Mouse (Mus musculus) hindbrain, embryonic 11.5 days (tissue): ENCODE results near the gene Ddn. TPM values are rescaled to one million over a fixed set of nuclear protein-coding genes. Genes with fewer than 3 reads are reported as not detected.

Source experiments
- ATAC-seq: fragments of 200-750 bp; cut with Nextera tagmentation; 2 replicates; pipeline ENCODE4 v1.8.0; 2017; ENCODE audit warnings: mild to moderate bottlenecking, moderate TSS enrichment, moderate library complexity; ENCODE audit not compliant: low FRiP score
- DNase-seq: peaks from one replicate; pipeline ENCODE4 v3.0.0-alpha.2; 2015; ENCODE audit warnings: low spot score
- H3K27ac ChIP-seq: fragments of 300-500 bp; sonication (generic); 2 replicates; pipeline ENCODE4 v1.5.1; 2014; ENCODE audit warnings: mild to moderate bottlenecking, low read depth, low read length
- H3K27me3 ChIP-seq: fragments of 300-500 bp; sonication (generic); 2 replicates; pipeline ENCODE4 v1.6.1; 2014; ENCODE audit warnings: mild to moderate bottlenecking, low read length, moderate library complexity, mixed read lengths; ENCODE audit not compliant: control insufficient read depth, insufficient read depth
- H3K36me3 ChIP-seq: fragments of 300-500 bp; sonication (generic); 2 replicates; pipeline ENCODE4 v1.6.1; 2014; ENCODE audit warnings: mild to moderate bottlenecking, low read length, moderate library complexity, mixed read lengths; ENCODE audit not compliant: control insufficient read depth, insufficient read depth
- H3K4me1 ChIP-seq: fragments of 300-500 bp; sonication (generic); replicated peaks from 2 replicates; pipeline ENCODE4 v1.6.1; 2014; ENCODE audit warnings: low read length, mixed read lengths; ENCODE audit not compliant: control insufficient read depth, insufficient read depth
- H3K4me2 ChIP-seq: fragments of 300-500 bp; sonication (generic); replicated peaks from 2 replicates; pipeline ENCODE4 v1.6.1; 2014; ENCODE audit warnings: mild to moderate bottlenecking, low read depth, low read length
- H3K4me3 ChIP-seq: fragments of 300-500 bp; sonication (generic); 2 replicates; pipeline ENCODE4 v1.5.1; 2014; ENCODE audit warnings: low read depth, low read length
- H3K9ac ChIP-seq: fragments of 300-500 bp; sonication (generic); 2 replicates; pipeline ENCODE4 v1.6.1; 2014; ENCODE audit warnings: low read depth, low read length
- H3K9me3 ChIP-seq: fragments of 300-500 bp; sonication (generic); 2 replicates; pipeline ENCODE4 v1.6.1; 2016; ENCODE audit warnings: low read length; ENCODE audit not compliant: control insufficient read depth
- WGBS: fragments of 180-500 bp; shearing (Covaris S2); extraction: QIAGEN DNeasy Blood & Tissue Kit; methylation state at CpG from one replicate; pipeline ENCODE4 v1.1.7; 2014; 5-methylcytosine and 5-hydroxymethylcytosine counted together
- polyA plus RNA-seq: library from polyadenylated mRNA; unstranded; fragments of >200 nt; fragmentation: Nextera tagmentation; extraction: Ambion mirVana; gene quantifications from 2 replicates; pipeline ENCODE4 v1.2.1, GENCODE M21; 2014

Gene Ddn
- polyA plus RNA-seq, 1 experiment from 2014 or later = 0.60 TPM

DNA sequence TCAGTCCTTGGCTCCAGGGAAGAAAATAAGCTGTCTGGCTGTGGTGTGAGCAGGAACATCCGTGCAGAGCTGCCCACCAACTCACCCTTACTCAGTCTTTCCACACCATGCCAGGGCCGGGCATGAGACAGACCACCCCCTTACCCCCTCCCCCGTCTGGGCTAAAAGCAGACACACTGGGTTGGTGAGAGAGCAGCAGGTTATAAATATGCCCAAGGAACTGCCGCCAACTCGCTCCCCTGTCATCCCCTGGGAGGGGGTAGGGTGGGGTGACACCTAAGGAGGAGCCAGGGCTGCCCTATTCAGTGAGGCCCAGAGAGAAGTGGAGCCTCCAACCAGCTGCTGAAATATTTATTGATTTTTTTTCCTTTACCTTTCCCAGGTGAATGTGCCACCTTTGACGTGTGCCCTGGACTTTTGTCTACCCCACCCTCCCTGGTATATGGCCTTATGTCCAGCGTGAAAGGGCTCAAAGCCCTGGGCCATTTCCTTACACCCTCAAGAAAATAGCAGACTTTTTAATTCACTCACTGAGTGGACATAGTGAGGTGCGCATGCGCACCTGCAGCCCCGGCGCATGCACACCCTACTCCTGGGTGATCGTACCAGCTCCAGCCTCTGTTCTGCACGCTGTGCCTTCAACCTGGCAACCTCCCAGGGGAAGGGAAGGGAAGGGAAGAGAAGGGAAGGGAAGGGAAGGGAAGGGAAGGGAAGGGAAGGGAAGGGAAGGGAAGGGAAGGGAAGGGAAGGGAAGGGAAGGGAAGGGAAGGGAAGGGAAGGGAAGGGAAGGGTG, 12.3 kb downstream of the Ddn start:
- peaks cover 91% of the 10 kb centered on the region for H3K27me3 ChIP-seq
- no peak overlapping the region for H3K4me2 ChIP-seq
- H3K9me3 ChIP-seq = no peaks in the 10 kb centered on the region
- ATAC-seq (no peak), DNase-seq (peak; percentile 51)
- H3K9ac ChIP-seq = no peak overlapping the region
- H3K4me1 ChIP-seq = peaks cover 22% of the 10 kb centered on the region
- no peaks in the 10 kb centered on the region for H3K36me3 ChIP-seq
- H3K27ac ChIP-seq = no peak overlapping the region
- no peak overlapping the region for H3K4me3 ChIP-seq
- WGBS = 5% methylated on average over 13 of the region's 13 CpGs

DNA sequence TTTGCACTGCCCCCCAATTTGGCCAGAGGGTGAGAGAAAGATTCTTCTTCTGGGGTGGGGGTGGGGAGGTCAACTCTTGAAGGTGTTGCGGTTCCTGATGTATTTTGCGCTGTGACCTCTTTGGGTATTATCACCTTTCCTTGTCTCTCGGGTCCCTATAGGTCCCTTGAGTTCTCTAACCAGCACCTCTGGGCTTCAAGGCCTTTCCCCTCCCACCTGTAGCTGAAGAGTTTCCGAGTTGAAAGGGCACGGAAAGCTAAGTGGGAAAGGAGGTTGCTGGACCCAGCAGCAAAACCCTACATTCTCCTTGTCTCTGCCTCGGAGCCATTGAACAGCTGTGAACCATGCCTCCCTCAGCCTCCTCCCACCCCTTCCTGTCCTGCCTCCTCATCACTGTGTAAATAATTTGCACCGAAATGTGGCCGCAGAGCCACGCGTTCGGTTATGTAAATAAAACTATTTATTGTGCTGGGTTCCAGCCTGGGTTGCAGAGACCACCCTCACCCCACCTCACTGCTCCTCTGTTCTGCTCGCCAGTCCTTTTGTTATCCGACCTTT, 16.1 kb downstream of the Ddn start:
- peak overlapping the region; percentile 16; the same call in 1 of the 2 replicates for H3K4me3 ChIP-seq
- H3K9me3 ChIP-seq = no peaks in the 10 kb centered on the region
- no peak overlapping the region for H3K9ac ChIP-seq
- peaks cover 96% of the 10 kb centered on the region for H3K27me3 ChIP-seq
- H3K27ac ChIP-seq = no peak overlapping the region
- peak; percentile 37 for DNase-seq
- WGBS = 3% methylated on average over 13 of the region's 13 CpGs
- H3K4me1 ChIP-seq = peaks cover 23% of the 10 kb centered on the region
- ATAC-seq = no peak
- peak overlapping the region; percentile 26; the same call in 1 of the 2 replicates for H3K4me2 ChIP-seq
- H3K36me3 ChIP-seq = no peaks in the 10 kb centered on the region

GRCm38 (mm10) chr15:98792233-98793020, 16.9 kb downstream of the Ddn start:
- DNase-seq = peak; percentile 33
- H3K9me3 ChIP-seq = no peaks in the 10 kb centered on the region
- peak overlapping the region; percentile 16 for H3K4me3 ChIP-seq
- H3K27me3 ChIP-seq = peaks cover 98% of the 10 kb centered on the region
- H3K9ac ChIP-seq = peak overlapping the region; percentile 27; the same call in 1 of the 2 replicates
- no peak overlapping the region for H3K27ac ChIP-seq
- ATAC-seq = no peak
- 2% methylated on average over 75 of the region's 75 CpGs for WGBS
- no peaks in the 10 kb centered on the region for H3K36me3 ChIP-seq
- peaks cover 18% of the 10 kb centered on the region for H3K4me1 ChIP-seq
- H3K4me2 ChIP-seq = peak overlapping the region; percentile 26

- Histone ChIP-seq H3K27me3 (peaks cover 95% of the 10 kb centered on the region), H3K4me2 (peak overlapping the region; percentile 26; the same call in 1 of the 2 replicates)
Observed at GRCm38 (mm10) chr15:98791771-98792170, 17.5 kb downstream of the Ddn start.

GRCm38 (mm10) chr15:98791221-98791620, 18.1 kb downstream of the Ddn start:
- DNase-seq (peak; percentile 59), ATAC-seq (no peak)
- Histone ChIP-seq H3K9me3 (no peaks in the 10 kb centered on the region), H3K4me1 (peaks cover 11% of the 10 kb centered on the region), H3K27ac (no peak overlapping the region), H3K4me2 (peak overlapping the region; percentile 15), H3K27me3 (peaks cover 94% of the 10 kb centered on the region), H3K36me3 (no peaks in the 10 kb centered on the region), H3K9ac (peak overlapping the region; percentile 19; the same call in 1 of the 2 replicates), H3K4me3 (peak overlapping the region; percentile 23)
- under 1% methylated on average over 12 of the region's 12 CpGs for WGBS

More at GRCm38 (mm10) chr15:98791771-98792170, 17.5 kb downstream of the Ddn start:
- no peak for DNase-seq
- Histone ChIP-seq H3K4me3 (peak overlapping the region; percentile 23), H3K36me3 (no peaks in the 10 kb centered on the region), H3K27ac (no peak overlapping the region), H3K9me3 (no peaks in the 10 kb centered on the region), H3K4me1 (peaks cover 15% of the 10 kb centered on the region), H3K9ac (no peak overlapping the region)
- under 1% methylated on average over 23 of the region's 23 CpGs for WGBS
- ATAC-seq = no peak

GRCm38 (mm10) chr15:98790761-98791160, 18.5 kb downstream of the Ddn start:
- peak overlapping the region; percentile 15 for H3K4me2 ChIP-seq
- H3K27me3 ChIP-seq = peaks cover 90% of the 10 kb centered on the region
- no peaks in the 10 kb centered on the region for H3K36me3 ChIP-seq
- H3K4me3 ChIP-seq = peak overlapping the region; percentile 23
- H3K9me3 ChIP-seq = no peaks in the 10 kb centered on the region
- no peak overlapping the region for H3K27ac ChIP-seq
- peaks cover 11% of the 10 kb centered on the region for H3K4me1 ChIP-seq
- H3K9ac ChIP-seq = peak overlapping the region; percentile 19; the same call in 1 of the 2 replicates
- WGBS = under 1% methylated on average over 23 of the region's 23 CpGs
- DNase-seq = peak; percentile 50
- ATAC-seq = no peak

GRCm38 (mm10) chr15:98789661-98790535, 19.4 kb downstream of the Ddn start, which contains the start of gene Wnt1:
Gene Wnt1 (plus strand): TSS chr15:98789857.
- peak; percentile 80 for DNase-seq
- 0 out of 2 replicates have a peak, but pooled peaks have one; percentile 10 for ATAC-seq
- peaks cover 11% of the 10 kb centered on the region for H3K4me1 ChIP-seq
- peak within 1 kb of the TSS; percentile 19; the same call in 1 of the 2 replicates for H3K4me2 ChIP-seq
- no peak within 1 kb of the TSS for H3K27ac ChIP-seq
- H3K27me3 ChIP-seq = peaks cover 84% of the 10 kb centered on the region
- H3K9ac ChIP-seq = peak within 1 kb of the TSS; percentile 19
- H3K36me3 ChIP-seq = no peaks in the 10 kb centered on the region
- WGBS = 2% methylated on average over 48 of the region's 51 CpGs
- peak within 1 kb of the TSS; percentile 23 for H3K4me3 ChIP-seq
- no peaks in the 10 kb centered on the region for H3K9me3 ChIP-seq
